Mouse (Mus musculus) adrenal gland, postnatal 10 days (tissue): ENCODE data around the gene Tmem145. TPM values are rescaled to one million over a fixed set of nuclear protein-coding genes. Genes with fewer than 3 reads are reported as not detected.

Source experiments
- DNase-seq: peaks from one replicate; pipeline ENCODE4 v3.0.0; 2021; ENCODE audit warnings: mixed read lengths
- total RNA-seq, 2 experiments: library from RNA; stranded (reverse); gene quantifications; 2 replicates each; pipeline ENCODE4 v1.2.3; 2021

Tmem145 gene
- total RNA-seq, 2 experiments from 2014 or later = 1.1 to 2.2 TPM

- DNase-seq = no peak
Measured at GRCm38 (mm10) chr7:25275555-25276298, 30.2 kb upstream of the Tmem145 start.

- DNase-seq = no peak
Measured at GRCm38 (mm10) chr7:25277405-25277804, 28.5 kb upstream of the Tmem145 start.

GRCm38 (mm10) chr7:25277998-25278340 lies 27.9 kb upstream of the Tmem145 start:
- no peak for DNase-seq

- DNase-seq = peak; percentile 87
Measured at GRCm38 (mm10) chr7:25278341-25279075, 27.4 kb upstream of the Tmem145 start.

- DNase-seq = peak; percentile 89
Measured at GRCm38 (mm10) chr7:25279076-25279860, 26.6 kb upstream of the Tmem145 start.

GRCm38 (mm10) chr7:25279861-25280791 lies 25.8 kb upstream of the Tmem145 start:
- peak; percentile 75 for DNase-seq

GRCm38 (mm10) chr7:25281166-25281733 lies 24.7 kb upstream of the Tmem145 start:
- DNase-seq = no peak

GRCm38 (mm10) chr7:25281734-25282601 lies 23.9 kb upstream of the Tmem145 start:
- DNase-seq = peak; percentile 100

- DNase-seq = peak; percentile 67
Measured at GRCm38 (mm10) chr7:25282731-25283211, 23.1 kb upstream of the Tmem145 start.

GRCm38 (mm10) chr7:25283637-25284036 lies 22.3 kb upstream of the Tmem145 start:
- DNase-seq = no peak

- peak; percentile 24 for DNase-seq
Measured at GRCm38 (mm10) chr7:25284171-25284570, 21.7 kb upstream of the Tmem145 start.

GRCm38 (mm10) chr7:25284766-25285165 lies 21.1 kb upstream of the Tmem145 start:
- no peak for DNase-seq

GRCm38 (mm10) chr7:25285511-25286238 lies 20.2 kb upstream of the Tmem145 start:
- peak; percentile 63 for DNase-seq

- DNase-seq = no peak
Measured at GRCm38 (mm10) chr7:25286989-25287388, 18.9 kb upstream of the Tmem145 start.

- no peak for DNase-seq
Measured at GRCm38 (mm10) chr7:25288011-25288410, 17.9 kb upstream of the Tmem145 start.

- no peak for DNase-seq
Measured at GRCm38 (mm10) chr7:25288721-25289120, 17.2 kb upstream of the Tmem145 start.

- DNase-seq = no peak
Measured at GRCm38 (mm10) chr7:25289925-25290324, 16.0 kb upstream of the Tmem145 start.

- no peak for DNase-seq
Measured at GRCm38 (mm10) chr7:25290463-25290862, 15.4 kb upstream of the Tmem145 start.

GRCm38 (mm10) chr7:25290911-25291310 lies 15.0 kb upstream of the Tmem145 start:
- DNase-seq = peak; percentile 80
